Mouse (Mus musculus): ENCODE measurements at regions not wholly inside any gene's neighbourhood (a gene's known extent, or its start where the extent isn't known, plus 50 kb on each side); places are given as distances from the start of the nearest gene placed in this dataset.

DNA sequence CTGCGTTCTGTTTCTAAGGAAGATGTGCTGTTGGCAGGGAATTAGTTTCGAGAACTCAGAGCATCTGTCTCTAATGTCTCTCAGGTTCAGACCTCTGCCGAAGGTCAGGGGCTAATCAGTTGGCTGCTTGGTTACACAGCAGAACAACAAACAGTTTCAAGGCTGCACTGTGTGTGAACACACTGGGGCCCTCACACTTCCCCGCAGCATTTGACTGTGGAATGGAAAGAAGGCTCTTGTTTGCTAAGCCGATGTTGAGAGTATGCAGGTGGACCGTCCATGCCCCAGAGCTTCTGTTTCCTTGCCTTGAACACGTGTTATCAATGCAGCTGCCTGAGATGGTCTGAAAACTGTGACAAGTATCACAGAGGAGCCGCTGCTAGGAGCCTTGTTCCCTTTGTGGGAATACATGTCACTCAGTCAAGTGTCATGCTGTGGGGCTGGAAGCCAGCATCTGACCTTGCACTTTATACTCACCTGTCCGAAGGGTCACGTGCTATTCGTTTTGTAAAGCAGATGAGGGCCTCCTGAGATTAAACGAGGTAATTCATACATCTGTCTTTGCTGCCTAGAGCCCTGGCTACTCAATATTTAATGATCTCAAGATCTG is 141.0 kb upstream of the Ankrd50 start:
- no peak overlapping the region for H3K4me3 ChIP-seq (ENCODE audit: insufficient read depth, low read length)
- TF ChIP-seq CTCF (IDR thresholded peaks at IDR 0.05; ENCODE audit: extremely low read depth, insufficient read depth, low read length) (no peak), POLR2A (IDR thresholded peaks at IDR 0.05; ENCODE audit: extremely low read depth, insufficient read depth, low read length) (no peak)
- H3K4me1 ChIP-seq (ENCODE audit: control insufficient read depth, insufficient read depth, low read length): no peaks in the 10 kb centered on the region
- no peak overlapping the region for H3K27ac ChIP-seq (ENCODE audit: insufficient read depth, low read length)

DNA sequence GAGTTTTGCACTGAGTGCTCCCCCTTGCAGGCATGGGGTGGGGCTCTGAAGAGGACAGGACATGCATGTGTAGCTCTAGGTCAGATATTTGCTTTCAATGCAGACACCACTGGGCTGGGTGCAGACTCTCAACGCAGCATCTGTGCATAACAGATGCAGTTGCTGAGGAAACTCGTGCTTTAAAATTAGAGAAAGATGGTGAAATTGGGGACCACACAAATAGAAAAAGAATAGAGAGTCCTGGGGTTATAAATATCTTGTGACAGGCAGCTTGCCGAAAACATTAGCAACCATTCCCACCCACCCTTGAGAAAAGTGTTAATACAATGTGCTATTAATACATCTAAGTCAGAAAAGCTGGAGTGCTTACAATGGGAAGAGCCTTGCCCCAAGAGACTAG is 133.3 kb upstream of the Ankrd50 start:
- Histone ChIP-seq H3K27ac (ENCODE audit: insufficient read depth, low read length) (no peak overlapping the region), H3K4me1 (ENCODE audit: control insufficient read depth, insufficient read depth, low read length) (peaks cover 6% of the 10 kb centered on the region), H3K4me3 (ENCODE audit: insufficient read depth, low read length) (no peak overlapping the region)
- no peak for TF ChIP-seq POLR2A (IDR thresholded peaks at IDR 0.05; ENCODE audit: extremely low read depth, insufficient read depth, low read length)
- TF ChIP-seq CTCF (IDR thresholded peaks at IDR 0.05; ENCODE audit: extremely low read depth, insufficient read depth, low read length): no peak

GRCm38 (mm10) chr3:38617217-38617616 is 132.6 kb upstream of the Ankrd50 start:
- no peak overlapping the region for H3K27ac ChIP-seq (ENCODE audit: insufficient read depth, low read length)
- H3K4me3 ChIP-seq (ENCODE audit: insufficient read depth, low read length): no peak overlapping the region
- H3K4me1 ChIP-seq (ENCODE audit: control insufficient read depth, insufficient read depth, low read length): peaks cover 6% of the 10 kb centered on the region
- TF ChIP-seq CTCF (IDR thresholded peaks at IDR 0.05; ENCODE audit: extremely low read depth, insufficient read depth, low read length) (no peak), POLR2A (IDR thresholded peaks at IDR 0.05; ENCODE audit: extremely low read depth, insufficient read depth, low read length) (no peak)

GRCm38 (mm10) chr3:38613706-38614105 is 129.1 kb upstream of the Ankrd50 start:
- TF ChIP-seq CTCF (IDR thresholded peaks at IDR 0.05; ENCODE audit: extremely low read depth, insufficient read depth, low read length) (no peak), POLR2A (IDR thresholded peaks at IDR 0.05; ENCODE audit: extremely low read depth, insufficient read depth, low read length) (no peak)
- Histone ChIP-seq H3K27ac (ENCODE audit: insufficient read depth, low read length) (no peak overlapping the region), H3K4me3 (ENCODE audit: insufficient read depth, low read length) (no peak overlapping the region), H3K4me1 (ENCODE audit: control insufficient read depth, insufficient read depth, low read length) (peaks cover 6% of the 10 kb centered on the region)

GRCm38 (mm10) chr3:38591531-38591930 is 106.9 kb upstream of the Ankrd50 start:
- Histone ChIP-seq H3K27ac (ENCODE audit: insufficient read depth, low read length) (no peak overlapping the region), H3K4me3 (ENCODE audit: insufficient read depth, low read length) (no peak overlapping the region), H3K4me1 (ENCODE audit: control insufficient read depth, insufficient read depth, low read length) (peaks cover 4% of the 10 kb centered on the region; the same call in 1 of the 2 replicates)
- TF ChIP-seq CTCF (IDR thresholded peaks at IDR 0.05; ENCODE audit: extremely low read depth, insufficient read depth, low read length) (no peak), POLR2A (IDR thresholded peaks at IDR 0.05; ENCODE audit: extremely low read depth, insufficient read depth, low read length) (no peak)

- Histone ChIP-seq H3K4me3 (ENCODE audit: insufficient read depth, low read length) (no peak overlapping the region), H3K4me1 (ENCODE audit: control insufficient read depth, insufficient read depth, low read length) (peaks cover 4% of the 10 kb centered on the region; the same call in 1 of the 2 replicates), H3K27ac (ENCODE audit: insufficient read depth, low read length) (no peak overlapping the region)
- TF ChIP-seq CTCF (IDR thresholded peaks at IDR 0.05; ENCODE audit: extremely low read depth, insufficient read depth, low read length) (no peak), POLR2A (IDR thresholded peaks at IDR 0.05; ENCODE audit: extremely low read depth, insufficient read depth, low read length) (no peak)
These were observed 104.3 kb upstream of the Ankrd50 start for GRCm38 (mm10) chr3:38588966-38589365.

DNA sequence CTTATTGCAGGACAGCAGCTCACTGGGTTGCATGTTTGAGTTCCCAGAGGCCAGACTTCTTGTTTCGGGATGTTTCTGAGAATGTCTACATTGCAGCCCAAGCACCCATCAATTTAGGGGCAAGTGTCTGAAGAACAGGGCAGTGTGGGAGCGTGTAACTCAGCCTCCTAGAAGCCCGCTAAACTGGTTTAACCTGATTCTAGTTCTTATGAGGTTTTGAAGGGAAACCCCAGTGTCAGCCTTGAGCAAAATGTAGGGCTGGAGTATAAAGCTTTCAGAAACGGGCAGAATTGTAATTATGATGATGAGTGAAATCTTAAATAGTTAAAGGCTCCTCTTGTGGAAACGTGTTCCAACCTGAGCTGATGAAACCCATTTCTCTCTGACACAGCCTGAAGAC is 100.9 kb upstream of the Ankrd50 start:
- no peaks in the 10 kb centered on the region for H3K4me1 ChIP-seq (ENCODE audit: control insufficient read depth, insufficient read depth, low read length)
- no peak overlapping the region for H3K4me3 ChIP-seq (ENCODE audit: insufficient read depth, low read length)
- TF ChIP-seq CTCF (IDR thresholded peaks at IDR 0.05; ENCODE audit: extremely low read depth, insufficient read depth, low read length) (no peak), POLR2A (IDR thresholded peaks at IDR 0.05; ENCODE audit: extremely low read depth, insufficient read depth, low read length) (no peak)
- no peak overlapping the region for H3K27ac ChIP-seq (ENCODE audit: insufficient read depth, low read length)

GRCm38 (mm10) chr3:38579781-38580180 is 95.1 kb upstream of the Ankrd50 start:
- Histone ChIP-seq H3K27ac (ENCODE audit: insufficient read depth, low read length) (no peak overlapping the region), H3K4me3 (ENCODE audit: insufficient read depth, low read length) (no peak overlapping the region)
- TF ChIP-seq CTCF (IDR thresholded peaks at IDR 0.05; ENCODE audit: extremely low read depth, insufficient read depth, low read length) (no peak), POLR2A (IDR thresholded peaks at IDR 0.05; ENCODE audit: extremely low read depth, insufficient read depth, low read length) (no peak)

GRCm38 (mm10) chr3:38577890-38578628 is 93.4 kb upstream of the Ankrd50 start:
- Histone ChIP-seq H3K4me3 (ENCODE audit: insufficient read depth, low read length) (no peak overlapping the region), H3K27ac (ENCODE audit: insufficient read depth, low read length) (no peak overlapping the region), H3K4me1 (ENCODE audit: control insufficient read depth, insufficient read depth, low read length) (no peaks in the 10 kb centered on the region)
- TF ChIP-seq POLR2A (IDR thresholded peaks at IDR 0.05; ENCODE audit: extremely low read depth, insufficient read depth, low read length) (no peak), CTCF (IDR thresholded peaks at IDR 0.05; ENCODE audit: extremely low read depth, insufficient read depth, low read length) (no peak)

More at GRCm38 (mm10) chr3:38579781-38580180, 95.1 kb upstream of the Ankrd50 start:
- no peaks in the 10 kb centered on the region for H3K4me1 ChIP-seq (ENCODE audit: control insufficient read depth, insufficient read depth, low read length)

DNA sequence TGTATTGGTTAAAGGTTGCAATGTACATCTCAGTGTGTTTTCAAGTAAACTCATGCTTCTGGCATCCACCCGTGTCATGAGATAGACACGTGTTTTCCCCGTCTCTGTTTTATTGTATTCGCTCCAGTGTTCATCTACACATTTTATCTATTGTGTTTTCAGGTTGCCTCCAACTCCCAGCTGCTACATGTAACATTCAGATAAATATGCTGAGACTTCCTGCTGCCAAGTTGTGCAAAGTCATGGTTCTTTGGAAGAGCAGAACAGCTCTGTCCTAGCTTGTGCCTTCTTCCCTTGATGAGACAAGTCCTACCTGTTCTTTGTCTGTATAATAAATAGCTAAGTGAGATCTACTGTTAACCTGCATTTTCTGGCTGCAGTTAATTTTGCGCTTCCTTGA is 89.0 kb upstream of the Ankrd50 start:
- TF ChIP-seq POLR2A (IDR thresholded peaks at IDR 0.05; ENCODE audit: extremely low read depth, insufficient read depth, low read length) (no peak), CTCF (IDR thresholded peaks at IDR 0.05; ENCODE audit: extremely low read depth, insufficient read depth, low read length) (no peak)
- Histone ChIP-seq H3K27ac (ENCODE audit: insufficient read depth, low read length) (no peak overlapping the region), H3K4me3 (ENCODE audit: insufficient read depth, low read length) (no peak overlapping the region), H3K4me1 (ENCODE audit: control insufficient read depth, insufficient read depth, low read length) (no peaks in the 10 kb centered on the region)

All from cortical plate, adult 2 months (tissue).